Mouse (Mus musculus): Measurements from ENCODE around the gene Arl4c. TPM values are rescaled to one million over a fixed set of nuclear protein-coding genes. Genes with fewer than 3 reads are reported as not detected.

Arl4c gene
- polyA plus RNA-seq, 1 experiment: 17.6 TPM

DNA sequence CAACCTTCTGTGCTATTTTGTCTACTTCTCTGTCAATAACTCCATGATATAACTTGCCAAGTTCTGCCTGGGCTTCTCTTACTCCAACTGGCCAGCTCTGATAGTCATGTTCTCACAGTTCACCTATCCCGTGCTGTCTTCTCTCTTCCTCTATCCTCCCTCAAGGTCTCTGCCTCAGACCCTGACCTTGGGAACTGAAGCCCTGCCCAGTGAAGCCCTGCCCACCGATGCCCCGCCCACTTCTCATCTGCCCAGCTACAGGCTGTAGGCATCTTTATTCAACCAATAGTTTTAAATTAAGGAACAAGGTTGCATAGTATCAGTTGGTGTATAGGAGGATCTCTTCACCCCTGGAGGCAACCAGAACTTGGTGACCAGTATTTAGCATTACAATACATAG, 37.4 kb downstream of the Arl4c start:
- no peak overlapping the region for H3K4me3 ChIP-seq (replicated peaks; ENCODE audit: extremely low read depth, low read depth, low read length)
- DNase-seq: no peak
- 69% methylated on average over 3 of the region's 3 CpGs for WGBS
- TF ChIP-seq CTCF (IDR thresholded peaks at IDR 0.05; ENCODE audit: insufficient read depth, low read length) (no peak), POLR2A (IDR thresholded peaks at IDR 0.05; ENCODE audit: borderline replicate concordance, extremely low read depth, low read depth, low read length) (no peak)
- H3K4me1 ChIP-seq (ENCODE audit: control insufficient read depth, insufficient read depth, low read length): peaks cover 4% of the 10 kb centered on the region; the same call in 1 of the 2 replicates

DNA sequence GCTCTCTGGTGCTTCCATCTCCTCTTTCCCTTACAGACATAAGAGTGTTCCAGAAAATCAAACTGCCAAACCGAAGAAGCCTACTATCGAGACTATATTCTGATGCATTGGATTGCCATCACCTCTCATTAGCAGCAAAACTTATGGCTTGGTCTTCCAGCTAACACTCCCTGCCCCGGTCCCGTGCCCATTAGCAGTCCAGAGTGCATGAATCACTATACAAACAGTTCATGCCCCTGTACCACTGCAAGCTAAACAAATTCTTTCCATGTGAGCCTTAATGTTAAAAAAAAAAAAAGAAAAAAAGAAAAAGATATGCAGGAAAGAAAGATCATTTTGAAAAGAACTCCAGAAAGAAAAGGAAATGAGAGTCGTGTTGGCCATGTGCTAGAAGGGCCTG, 39.3 kb downstream of the Arl4c start:
- TF ChIP-seq CTCF (IDR thresholded peaks at IDR 0.05; ENCODE audit: insufficient read depth, low read length) (no peak), POLR2A (IDR thresholded peaks at IDR 0.05; ENCODE audit: borderline replicate concordance, extremely low read depth, low read depth, low read length) (no peak)
- no peak for DNase-seq
- peaks cover 7% of the 10 kb centered on the region for H3K4me1 ChIP-seq (ENCODE audit: control insufficient read depth, insufficient read depth, low read length)
- WGBS: 48% methylated on average over 5 of the region's 5 CpGs
- no peak overlapping the region for H3K4me3 ChIP-seq (replicated peaks; ENCODE audit: extremely low read depth, low read depth, low read length)

GRCm38 (mm10) chr1:88661209-88661608, 40.8 kb downstream of the Arl4c start:
- TF ChIP-seq CTCF (IDR thresholded peaks at IDR 0.05; ENCODE audit: insufficient read depth, low read length) (no peak), POLR2A (IDR thresholded peaks at IDR 0.05; ENCODE audit: borderline replicate concordance, extremely low read depth, low read depth, low read length) (no peak)
- 85% methylated on average over 3 of the region's 3 CpGs for WGBS
- H3K4me3 ChIP-seq (replicated peaks; ENCODE audit: extremely low read depth, low read depth, low read length): no peak overlapping the region

DNA sequence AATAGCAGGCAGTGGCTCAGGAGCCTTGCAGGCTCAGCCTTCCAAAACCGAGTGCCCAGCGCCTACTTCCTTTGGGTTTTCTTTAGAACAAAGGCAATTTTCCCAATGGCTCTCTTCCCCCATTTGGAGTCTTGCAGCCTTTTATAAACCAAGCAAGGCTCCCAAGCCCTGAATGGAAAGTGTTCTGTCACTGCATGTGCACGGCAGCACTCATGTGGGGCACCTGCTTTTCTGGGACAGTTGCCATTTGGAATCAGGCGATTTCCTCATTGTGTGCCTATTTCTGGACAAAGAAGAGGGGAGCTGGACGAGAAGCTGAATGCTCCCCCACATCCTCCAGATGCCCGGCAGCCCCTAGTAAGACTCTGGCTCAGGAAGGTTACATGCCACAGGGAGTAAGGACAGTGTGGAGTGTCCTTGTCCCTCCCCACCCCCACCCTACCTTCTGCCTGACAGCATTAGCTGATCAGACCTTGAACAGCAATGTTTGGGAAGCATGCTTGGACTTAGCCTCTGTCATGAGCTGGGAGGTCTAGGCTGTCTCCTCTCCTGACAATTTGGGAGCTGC, 43.6 kb downstream of the Arl4c start:
- 29% methylated on average over 6 of the region's 6 CpGs for WGBS
- TF ChIP-seq CTCF (IDR thresholded peaks at IDR 0.05; ENCODE audit: insufficient read depth, low read length) (no peak), POLR2A (IDR thresholded peaks at IDR 0.05; ENCODE audit: borderline replicate concordance, extremely low read depth, low read depth, low read length) (no peak)
- Histone ChIP-seq H3K4me3 (replicated peaks; ENCODE audit: extremely low read depth, low read depth, low read length) (no peak overlapping the region), H3K4me1 (ENCODE audit: control insufficient read depth, insufficient read depth, low read length) (peaks cover 7% of the 10 kb centered on the region)
- DNase-seq: no peak

More at GRCm38 (mm10) chr1:88661209-88661608, 40.8 kb downstream of the Arl4c start:
- no peak for DNase-seq
- H3K4me1 ChIP-seq (ENCODE audit: control insufficient read depth, insufficient read depth, low read length): peaks cover 7% of the 10 kb centered on the region

DNA sequence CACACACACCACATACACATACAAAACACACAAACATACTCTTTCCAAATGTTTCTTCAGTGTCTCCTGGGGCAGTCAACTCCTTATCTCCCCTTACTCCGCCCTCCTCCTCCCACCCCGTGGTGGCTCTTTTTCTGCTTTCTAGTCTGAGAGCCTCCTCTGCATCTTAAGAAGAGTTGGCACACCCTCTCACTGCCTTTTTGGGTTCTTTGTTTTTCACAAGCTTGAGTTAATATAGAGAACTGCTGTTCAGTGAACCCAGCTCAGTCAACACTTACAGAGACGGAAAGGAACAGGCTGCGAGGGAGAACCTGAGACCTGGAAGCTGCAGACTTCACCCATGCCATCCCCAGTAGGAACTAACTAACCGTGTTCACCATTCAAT, 45.9 kb downstream of the Arl4c start:
- no peak for DNase-seq
- 65% methylated on average over 5 of the region's 5 CpGs for WGBS
- Histone ChIP-seq H3K4me1 (ENCODE audit: control insufficient read depth, insufficient read depth, low read length) (peaks cover 5% of the 10 kb centered on the region), H3K4me3 (replicated peaks; ENCODE audit: extremely low read depth, low read depth, low read length) (no peak overlapping the region)
- TF ChIP-seq POLR2A (IDR thresholded peaks at IDR 0.05; ENCODE audit: borderline replicate concordance, extremely low read depth, low read depth, low read length) (no peak), CTCF (IDR thresholded peaks at IDR 0.05; ENCODE audit: insufficient read depth, low read length) (no peak)

DNA sequence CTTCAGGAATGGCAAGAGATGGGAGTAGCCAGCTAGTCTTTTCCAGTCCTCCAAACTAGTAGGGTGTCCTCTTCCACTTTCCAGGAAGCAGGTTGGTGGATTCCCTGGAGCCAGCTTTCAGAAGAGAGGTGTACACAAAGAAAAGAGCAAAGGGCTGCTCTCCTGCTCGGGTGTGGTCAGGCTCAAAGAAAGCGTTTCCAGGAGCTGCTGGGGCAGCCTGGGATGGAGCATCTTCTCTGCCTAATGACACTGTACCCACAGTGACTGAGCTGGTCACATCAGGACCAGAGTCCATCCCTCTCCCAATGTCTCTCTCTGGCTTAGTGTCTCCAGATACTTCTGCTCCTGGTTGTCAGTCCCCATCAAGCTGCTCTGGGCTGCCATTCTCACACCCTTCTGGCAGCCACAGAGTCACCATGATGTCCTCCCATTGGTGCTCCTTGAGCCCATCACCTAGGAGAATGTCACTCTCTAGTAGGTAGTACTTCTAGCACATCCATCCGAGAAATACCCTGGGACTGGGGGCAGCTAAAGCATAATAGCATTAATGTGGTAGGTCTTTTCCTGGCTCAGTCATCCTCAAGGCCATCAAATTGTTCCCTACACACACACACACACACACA, 46.4 kb downstream of the Arl4c start:
- no peak for TF ChIP-seq CTCF (IDR thresholded peaks at IDR 0.05; ENCODE audit: insufficient read depth, low read length)
- no peak for TF ChIP-seq POLR2A (IDR thresholded peaks at IDR 0.05; ENCODE audit: borderline replicate concordance, extremely low read depth, low read depth, low read length)
- WGBS: 64% methylated on average over 3 of the region's 3 CpGs
- peaks cover 4% of the 10 kb centered on the region for H3K4me1 ChIP-seq (ENCODE audit: control insufficient read depth, insufficient read depth, low read length)
- no peak overlapping the region for H3K4me3 ChIP-seq (replicated peaks; ENCODE audit: extremely low read depth, low read depth, low read length)
- DNase-seq: no peak

DNA sequence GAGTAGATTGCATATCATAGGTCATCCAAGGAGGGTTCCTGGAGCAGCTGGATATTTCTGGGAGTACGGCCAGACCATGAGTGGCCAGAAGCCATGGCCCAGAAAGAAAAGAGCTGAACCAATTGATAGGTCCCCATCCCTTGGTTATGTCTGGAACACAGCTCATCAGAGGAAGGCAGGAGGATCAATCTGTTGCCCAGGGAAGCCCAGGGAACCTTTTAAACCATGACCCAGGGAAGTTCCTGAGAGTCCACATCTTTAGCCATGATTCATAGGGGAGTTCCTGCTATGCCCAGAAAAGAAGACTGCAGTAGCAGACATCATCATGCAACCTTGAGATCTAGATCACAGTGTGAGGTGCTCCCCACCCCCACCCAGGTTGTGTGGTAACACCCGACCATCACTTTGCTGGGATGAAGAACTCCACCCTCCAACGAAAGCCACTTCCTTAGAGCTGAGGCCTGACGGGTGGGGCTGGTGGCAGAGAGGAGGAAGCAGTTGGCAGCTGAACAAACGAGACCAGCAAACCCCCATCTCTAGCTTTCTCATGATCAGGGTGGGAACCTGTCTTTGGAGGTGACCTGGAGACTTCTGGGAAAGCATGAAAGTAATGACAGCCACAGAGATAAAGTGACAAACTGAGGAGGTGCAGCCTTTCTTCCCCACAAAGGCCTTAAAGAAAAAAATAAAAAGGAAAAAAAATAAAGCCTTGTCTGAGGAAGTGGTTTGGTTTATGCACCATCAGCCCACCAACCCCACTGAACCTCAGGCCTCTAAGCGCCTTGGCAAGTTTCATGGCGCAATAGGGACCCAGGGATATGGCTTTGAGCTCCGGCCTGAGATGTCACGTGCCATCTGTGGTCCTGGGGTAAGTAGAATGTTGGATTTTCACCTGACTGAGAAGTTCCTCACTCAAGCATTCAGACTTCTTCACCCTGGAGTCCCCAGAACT, 47.2 kb downstream of the Arl4c start:
- no peak for DNase-seq
- WGBS: 51% methylated on average over 9 of the region's 9 CpGs
- TF ChIP-seq CTCF (IDR thresholded peaks at IDR 0.05; ENCODE audit: insufficient read depth, low read length): no peak
- no peak for TF ChIP-seq POLR2A (IDR thresholded peaks at IDR 0.05; ENCODE audit: borderline replicate concordance, extremely low read depth, low read depth, low read length)

DNA sequence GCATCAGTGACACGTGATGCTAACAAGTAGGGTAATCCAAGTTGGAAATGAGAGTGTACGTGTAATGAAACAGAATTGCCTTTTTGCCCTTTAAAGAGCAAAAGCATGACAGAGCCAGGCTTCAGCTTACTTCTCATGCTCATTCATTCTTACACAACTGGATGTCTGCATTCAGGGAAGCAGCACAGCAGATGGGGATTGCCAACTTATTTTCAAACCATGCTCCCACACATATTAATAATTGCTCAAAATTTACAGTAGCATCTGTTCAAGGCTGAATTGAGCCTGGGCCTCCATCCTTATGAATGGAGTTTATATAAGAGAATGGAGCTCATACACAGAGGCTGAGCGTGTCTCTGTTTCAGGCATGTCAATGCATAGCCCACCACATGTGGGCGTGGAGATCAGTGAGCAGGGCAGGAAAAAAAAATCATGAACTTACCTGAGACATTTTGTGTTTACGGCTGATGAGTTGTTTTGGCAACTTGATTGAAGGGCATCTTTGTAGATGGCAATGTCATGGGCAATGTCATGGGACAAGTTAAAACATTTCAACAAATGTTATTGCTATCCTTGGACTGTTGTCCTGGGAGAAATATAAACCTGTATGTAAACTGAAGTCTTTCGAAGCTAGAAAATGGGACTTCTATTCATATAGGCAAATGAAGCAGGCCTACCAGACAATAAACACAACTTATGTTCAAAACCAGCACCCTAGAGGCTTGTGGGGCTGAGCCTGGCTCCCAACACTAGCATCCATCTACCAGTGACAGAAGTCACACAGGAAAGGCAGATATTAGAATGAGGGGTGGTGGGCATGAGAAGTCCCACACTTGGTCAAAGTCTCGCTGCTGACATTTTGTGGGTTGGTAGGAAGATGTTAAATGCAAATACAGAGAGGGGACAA, 48.2 kb downstream of the Arl4c start:
- TF ChIP-seq POLR2A (IDR thresholded peaks at IDR 0.05; ENCODE audit: borderline replicate concordance, extremely low read depth, low read depth, low read length): no peak
- TF ChIP-seq CTCF (IDR thresholded peaks at IDR 0.05; ENCODE audit: insufficient read depth, low read length): no peak
- peaks cover 3% of the 10 kb centered on the region for H3K4me1 ChIP-seq (ENCODE audit: control insufficient read depth, insufficient read depth, low read length)
- DNase-seq: no peak
- 88% methylated on average over 7 of the region's 7 CpGs for WGBS
- H3K4me3 ChIP-seq (replicated peaks; ENCODE audit: extremely low read depth, low read depth, low read length): no peak overlapping the region

More for the DNA sequence above, 47.2 kb downstream of the Arl4c start:
- peaks cover 3% of the 10 kb centered on the region for H3K4me1 ChIP-seq (ENCODE audit: control insufficient read depth, insufficient read depth, low read length)
- H3K4me3 ChIP-seq (replicated peaks; ENCODE audit: extremely low read depth, low read depth, low read length): no peak overlapping the region

DNA sequence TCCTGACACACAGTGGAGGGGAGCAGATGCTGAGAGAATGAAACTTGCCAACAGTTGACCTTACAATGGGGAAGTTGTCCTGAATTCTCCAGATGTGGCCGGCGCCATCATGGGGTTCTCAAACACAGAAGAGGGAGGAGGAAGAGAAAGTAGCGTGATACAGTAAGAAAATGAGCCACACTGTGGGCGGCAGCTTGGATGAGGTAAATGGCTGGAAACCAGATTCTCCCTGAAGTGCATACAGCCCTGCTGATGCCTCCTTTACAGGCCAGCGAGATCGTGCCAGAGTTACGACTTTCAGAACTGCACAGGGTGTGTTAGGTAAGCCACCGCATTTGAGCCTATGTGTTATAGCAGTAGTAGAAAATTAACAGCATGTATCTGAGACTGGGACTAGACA, 49.3 kb downstream of the Arl4c start:
- no peak for DNase-seq
- 91% methylated on average over 8 of the region's 8 CpGs for WGBS

More for the DNA sequence above, 49.3 kb downstream of the Arl4c start:
- TF ChIP-seq POLR2A (IDR thresholded peaks at IDR 0.05; ENCODE audit: borderline replicate concordance, extremely low read depth, low read depth, low read length): no peak
- H3K4me3 ChIP-seq (replicated peaks; ENCODE audit: extremely low read depth, low read depth, low read length): no peak overlapping the region
- H3K4me1 ChIP-seq (ENCODE audit: control insufficient read depth, insufficient read depth, low read length): no peaks in the 10 kb centered on the region

Measured in lung, adult 2 months (tissue).